Mouse (Mus musculus) mouse embryonic stem cell (cell line): Measurements from ENCODE around the gene Fis1.

Source experiments
- in situ Hi-C, 2 experiments: fragments of 300-500 bp; cut with MboI; formaldehyde crosslinking; loops; 1 replicate in 1 of 2; 3 replicates in 1 of 2; pipeline ENCODE4 v1.14.3; 2019 to 2020; ENCODE audit warnings: low sequenced_read_pairs in 2 of 2, low pct_unique_long_range_greater_than_20kb in 1 of 2, mixed read lengths in 1 of 2; ENCODE audit not compliant: unreplicated experiment in 1 of 2

Fis1 gene

GRCm38 (mm10) chr5:137000612-137001011 is 47.5 kb downstream of the Fis1 start:
- in situ Hi-C loops = no loop called here

- in situ Hi-C loops = no loop called here
Observed at GRCm38 (mm10) chr5:137007276-137007675, 54.2 kb downstream of the Fis1 start.

- in situ Hi-C loops = loop anchor here in 1 of 2 experiments (5.0 kb wide), 1 partner anchor 87 kb away; no protein-coding TSS in a partner anchor
Observed at GRCm38 (mm10) chr5:137009988-137010387, 56.9 kb downstream of the Fis1 start.

DNA sequence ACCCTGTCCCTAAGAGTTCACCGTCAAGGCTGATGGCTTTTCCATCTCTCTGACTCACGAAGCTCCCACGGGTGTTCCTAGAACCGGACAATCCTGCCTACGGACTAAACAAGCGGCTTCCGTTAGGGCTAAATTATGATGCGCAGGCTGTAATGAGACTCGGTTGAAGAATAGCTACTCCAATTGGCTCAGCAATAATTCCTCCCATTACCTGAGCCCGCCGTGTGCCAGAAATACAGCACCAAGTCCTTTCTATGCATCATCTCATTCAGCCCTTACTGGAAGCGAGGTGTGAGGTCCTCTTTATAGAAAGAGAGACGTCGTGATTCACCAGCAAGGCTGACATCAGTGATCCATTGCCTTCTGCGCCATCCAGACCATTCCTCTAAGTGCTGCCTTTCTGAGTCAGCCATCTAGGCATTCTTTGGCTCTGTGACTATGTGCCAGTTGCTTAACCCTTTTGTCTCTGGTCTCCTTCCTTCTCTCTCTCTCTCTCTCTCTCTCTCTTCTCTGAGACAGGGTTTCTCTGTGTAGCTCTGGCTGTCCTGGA is 59.4 kb downstream of the Fis1 start:
- in situ Hi-C loops = loop anchor here in 1 of 2 experiments (5.0 kb wide), 1 partner anchor 85 kb away; no protein-coding TSS in a partner anchor
